Mouse (Mus musculus) adrenal gland, postnatal 36 days (tissue): Measurements from ENCODE around the gene Atp5f1. TPM values are rescaled to one million over a fixed set of nuclear protein-coding genes. Genes with fewer than 3 reads are reported as not detected.

Experiments used
- DNase-seq, 2 experiments: peaks; one replicate each; pipeline ENCODE4 v3.0.0; 2021; ENCODE audit warnings: mixed read lengths in 1 of 2
- total RNA-seq, 2 experiments: library from RNA; stranded (reverse); gene quantifications; 2 replicates each; pipeline ENCODE4 v1.2.3; 2021

Gene Atp5f1
- total RNA-seq, 2 experiments from 2014 or later: 351 to 362 TPM

- DNase-seq: no peak
Measured at GRCm38 (mm10) chr3:105900266-105900665, 59.6 kb downstream of the Atp5f1 start.

DNA sequence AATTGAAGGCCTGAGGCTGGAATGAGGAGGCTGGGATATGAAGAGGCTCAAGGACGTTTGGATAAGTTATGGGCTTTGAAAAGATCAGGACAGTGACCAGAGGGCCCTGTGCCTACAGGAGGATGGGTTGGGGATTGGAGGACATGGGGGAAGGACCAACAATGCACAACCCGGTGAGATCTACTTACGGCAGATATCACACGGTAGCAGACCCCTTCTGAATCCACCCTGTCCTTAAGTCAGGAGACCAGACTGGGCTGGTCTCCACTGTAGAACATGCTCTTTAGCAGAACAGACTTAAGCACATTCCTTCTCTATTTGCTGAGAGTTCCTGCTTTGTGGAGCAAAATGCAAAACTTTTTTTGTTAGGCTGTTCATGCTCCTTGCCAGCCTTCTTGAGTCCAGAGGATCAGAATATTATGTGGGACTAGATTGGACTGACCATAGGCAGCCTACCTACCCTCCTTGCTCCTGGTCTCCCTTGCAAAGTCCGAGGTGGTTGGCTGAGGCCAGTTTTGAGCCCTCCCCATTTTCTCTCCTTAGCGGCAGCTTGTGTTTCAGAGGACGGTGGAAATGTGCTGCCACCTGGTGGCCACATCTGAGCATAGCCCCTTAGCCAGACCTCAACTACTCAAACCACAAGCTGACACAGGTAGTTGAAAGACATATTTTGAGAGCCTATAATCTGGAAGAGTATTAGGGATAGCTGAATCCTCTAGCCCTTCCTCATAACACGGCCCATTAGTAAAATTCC lies 60.3 kb downstream of the Atp5f1 start:
- DNase-seq: peak; percentile 85 to 89

DNA sequence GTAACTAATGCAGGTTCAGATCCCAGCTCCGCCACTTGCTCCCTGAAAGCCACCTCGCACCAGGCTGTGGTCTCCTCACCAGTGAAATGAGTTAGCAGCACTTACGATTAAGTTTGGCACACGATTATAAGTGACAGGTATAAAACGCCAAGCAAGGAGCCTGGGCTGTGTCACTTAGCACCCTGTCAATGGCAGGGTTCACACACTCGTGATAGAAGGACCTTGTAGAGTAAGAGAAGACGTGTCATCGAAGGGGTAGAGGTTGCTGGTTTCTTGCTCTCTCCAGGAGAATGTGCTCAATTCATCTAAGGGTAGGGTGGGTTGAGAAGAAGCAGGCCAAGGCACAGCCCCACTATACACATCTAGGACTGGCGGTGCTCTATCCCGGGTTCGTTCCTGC lies 61.0 kb downstream of the Atp5f1 start:
- DNase-seq: no peak

- peak; percentile 38 to 55 for DNase-seq
Measured at GRCm38 (mm10) chr3:105898325-105898724, 61.6 kb downstream of the Atp5f1 start.

DNA sequence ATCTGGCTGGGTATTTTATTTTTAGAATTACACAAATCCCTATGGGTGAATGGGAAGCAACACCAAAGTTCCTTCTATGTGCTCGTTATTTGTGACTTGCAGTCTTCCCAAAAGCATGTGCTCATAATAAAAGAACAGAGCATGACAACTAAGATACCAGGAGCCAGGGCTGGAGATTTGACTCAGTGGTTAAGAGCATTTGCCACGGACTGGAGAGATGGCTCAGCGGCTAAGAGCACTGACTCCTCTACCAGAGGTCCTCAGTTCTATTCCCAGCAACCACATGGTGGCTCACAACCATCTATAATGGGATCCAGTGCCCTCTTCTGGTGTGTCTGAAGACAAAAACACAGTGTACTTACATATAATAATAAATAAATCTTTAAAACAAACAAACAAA lies 63.1 kb downstream of the Atp5f1 start:
- no peak for DNase-seq

DNA sequence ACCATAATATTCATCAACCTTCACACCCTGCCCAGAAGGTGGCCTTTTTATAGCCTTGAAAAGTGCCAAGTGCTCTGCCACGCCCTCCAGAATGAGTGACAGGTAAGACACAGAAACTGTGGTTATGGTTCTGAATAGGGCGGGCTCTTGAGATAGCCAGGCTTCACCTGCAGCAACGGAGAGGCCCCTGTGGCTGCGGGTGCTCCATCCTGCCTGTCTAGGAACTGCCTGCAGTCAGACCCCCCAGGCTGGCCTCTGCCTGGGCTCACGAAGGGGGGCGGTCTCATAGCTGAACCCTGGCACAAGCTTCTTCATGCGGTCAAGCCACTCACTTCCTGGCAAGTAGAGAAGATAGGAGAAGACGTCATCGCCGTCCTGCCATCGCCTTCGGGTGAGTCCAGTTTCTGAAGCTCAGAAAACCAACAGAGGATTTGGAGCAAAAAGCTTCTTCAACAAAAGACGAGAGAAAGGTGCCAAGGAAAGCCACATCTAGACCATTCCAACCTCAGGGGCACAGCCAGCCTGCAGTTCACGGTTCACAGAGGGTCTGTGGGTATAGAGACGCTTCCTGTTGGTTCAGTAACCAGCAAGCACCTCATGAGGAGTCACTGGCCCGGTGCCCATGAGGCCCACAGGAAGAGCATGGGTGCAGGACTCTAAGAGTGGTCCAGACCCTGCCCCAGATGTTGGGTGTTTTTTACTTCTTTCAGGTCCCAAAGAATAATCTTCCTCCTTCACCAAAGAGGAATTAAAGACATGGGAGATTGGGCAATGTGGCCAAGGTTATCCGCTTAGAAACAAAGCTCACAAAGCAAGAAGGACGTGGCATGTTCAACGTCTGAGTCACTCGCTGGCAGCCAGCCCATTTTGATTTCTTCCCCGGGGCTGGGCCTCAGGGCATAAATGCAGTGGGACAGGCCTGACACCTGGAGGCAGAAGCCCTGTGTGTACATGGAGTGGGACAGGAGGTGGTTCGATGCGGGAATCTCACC lies 65.0 kb downstream of the Atp5f1 start:
- DNase-seq: peak; percentile 98 to 100

- peak; percentile 63 to 71 for DNase-seq
Measured at GRCm38 (mm10) chr3:105893941-105894391, 65.9 kb downstream of the Atp5f1 start.

Other genes starting within 250 kb of the Atp5f1 start
- gene Rap1a, start 158.8 kb downstream of the Atp5f1 start, total RNA-seq: 100 to 1,000 TPM; 192 to 211 TPM
- under 1 TPM in 1 of 2 experiments, not detected in 1; 0.40 TPM for gene Adora3, start 89.2 kb downstream of the Atp5f1 start, total RNA-seq
- under 1 TPM in 1 of 2 experiments, not detected in 1; 0.33 TPM for gene Tmigd3, start 89.2 kb downstream of the Atp5f1 start, total RNA-seq
- gene I830077J02Rik, start 27.4 kb downstream of the Atp5f1 start, total RNA-seq: under 1 TPM; 0.66 to 0.76 TPM
- 10 to 100 TPM; 65.5 to 68.3 TPM for gene Wdr77, start 730 bp downstream of the Atp5f1 start, total RNA-seq
- gene Ovgp1, start 13.6 kb upstream of the Atp5f1 start, total RNA-seq: under 1 TPM; 0.26 to 0.69 TPM
- not detected for gene Pifo, start 54.5 kb upstream of the Atp5f1 start, total RNA-seq
- gene Chil5, start 72.7 kb upstream of the Atp5f1 start, total RNA-seq: not detected
- gene Chia1, start 153.1 kb upstream of the Atp5f1 start, total RNA-seq: not detected
- not detected for gene Chil3, start 207.5 kb upstream of the Atp5f1 start, total RNA-seq